Comparison of ENCODE assay signal across 14 mouse cellular contexts in the genomic region with DNA sequence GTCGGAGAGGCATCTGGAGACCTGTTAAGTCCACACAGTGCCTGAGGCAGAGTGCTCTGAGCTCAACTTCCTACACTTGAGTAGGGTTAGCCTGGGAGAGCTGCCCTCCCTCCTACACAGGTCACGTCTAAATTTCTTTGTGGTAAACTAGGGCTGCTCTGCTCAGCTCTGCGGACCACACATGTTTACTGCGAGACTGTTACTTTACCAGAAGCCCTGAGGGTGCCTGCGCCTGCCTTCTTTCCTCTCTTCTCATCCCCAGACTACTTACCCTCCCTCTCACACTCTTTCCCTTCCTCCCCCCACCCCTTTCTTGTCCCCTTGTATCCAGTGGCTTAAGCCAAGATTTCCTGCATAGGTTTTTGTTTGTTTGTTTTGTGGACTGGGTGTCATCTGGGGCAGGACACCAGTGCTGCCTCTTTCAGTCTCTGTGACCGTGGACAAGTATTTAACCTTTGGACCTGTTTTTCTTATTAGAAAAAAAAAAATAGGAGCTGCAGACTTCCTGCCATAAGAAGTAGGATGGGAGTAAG.
A peak's percentile ranks its signal among the peaks of the same experiment; 100 is the strongest.
DNase-seq lines count a peak whose midpoint lies in the region; ATAC-seq and TF ChIP-seq lines count a peak whose summit lies in the region.
"Had no signal": no experiment of that assay in that cellular context is flagged by ENCODE, and none has a peak within 500 bp of the region (broad histone marks: within the 10 kb centered on the region; RNA-seq: fewer than 3 reads in every experiment).

No protein-coding gene starts in this region.

- WGBS in liver, embryonic 16.5 days (ENCODE audit: insufficient replicate concordance) = 56% methylated on average over 6 of the region's 6 CpGs
- WGBS in liver, embryonic 11.5 days = 59% methylated on average over 6 of the region's 6 CpGs
- 20% methylated on average over 6 of the region's 6 CpGs for WGBS in embryonic facial prominence, embryonic 10.5 days
- 9% methylated on average over 6 of the region's 6 CpGs for WGBS in kidney, embryonic 14.5 days
- whole genome bisulfite sequencing in small intestine, adult 2 months = 30% methylated on average over 6 of the region's 6 CpGs

- H3K36me3 ChIP-seq in liver, embryonic 16.5 days (ENCODE audit: control insufficient read depth, insufficient read depth) = no peaks in the 10 kb centered on the region
- H3K36me3 ChIP-seq in liver, embryonic 11.5 days (ENCODE audit: control insufficient read depth, insufficient read depth, low read length) = no peaks in the 10 kb centered on the region
- H3K36me3 ChIP-seq in embryonic facial prominence, embryonic 10.5 days (replicated peaks) = no peaks in the 10 kb centered on the region
- no peaks in the 10 kb centered on the region for H3K36me3 ChIP-seq in kidney, embryonic 14.5 days (ENCODE audit: control insufficient read depth, insufficient read depth, low read length)
- peaks cover 16% of the 10 kb centered on the region for H3K36me3 ChIP-seq in small intestine, adult 2 months (ENCODE audit: control insufficient read depth, insufficient read depth, low read length)
- H3K36me3 ChIP-seq: hindbrain, embryonic 15.5 days had no signal

- no peaks in the 10 kb centered on the region for H3K9me3 ChIP-seq in liver, embryonic 16.5 days (replicated peaks; ENCODE audit: control insufficient read depth, low read length)
- no peaks in the 10 kb centered on the region for H3K9me3 ChIP-seq in liver, embryonic 11.5 days (ENCODE audit: control insufficient read depth, low read length)
- H3K9me3 ChIP-seq in embryonic facial prominence, embryonic 10.5 days = no peaks in the 10 kb centered on the region
- no peaks in the 10 kb centered on the region for H3K9me3 ChIP-seq in kidney, embryonic 14.5 days (ENCODE audit: control insufficient read depth, low read length)
- H3K9me3 ChIP-seq: hindbrain, embryonic 15.5 days had no signal

- H3K27me3 ChIP-seq in liver, embryonic 16.5 days (ENCODE audit: control insufficient read depth, insufficient read depth, low read depth, low read length) = no peaks in the 10 kb centered on the region
- no peaks in the 10 kb centered on the region for H3K27me3 ChIP-seq in liver, embryonic 11.5 days (replicated peaks; ENCODE audit: control insufficient read depth, insufficient read depth, low read length)
- no peaks in the 10 kb centered on the region for H3K27me3 ChIP-seq in embryonic facial prominence, embryonic 10.5 days (replicated peaks; ENCODE audit: low read depth, poor library complexity, severe bottlenecking)
- no peaks in the 10 kb centered on the region for H3K27me3 ChIP-seq in kidney, embryonic 14.5 days (ENCODE audit: control insufficient read depth, insufficient read depth, low read length)
- H3K27me3 ChIP-seq in small intestine, adult 2 months (ENCODE audit: control insufficient read depth, insufficient read depth, low read length) = no peaks in the 10 kb centered on the region
- H3K27me3 ChIP-seq: hindbrain, embryonic 15.5 days had no signal

- TF ChIP-seq CTCF in small intestine, adult 2 months (IDR thresholded peaks at IDR 0.05; ENCODE audit: extremely low read depth, insufficient read length, insufficient replicate concordance, low read depth, low read length) = no peak

- ATAC-seq in liver, embryonic 16.5 days (ENCODE audit: low read depth) = peak; percentile 45; the same call in 1 of the 2 replicates
- ATAC-seq in liver, embryonic 11.5 days (replicated peaks; ENCODE audit: low FRiP score) = no peak
- peak; percentile 87 for ATAC-seq in kidney, embryonic 14.5 days (ENCODE audit: low FRiP score, low TSS enrichment)
- ATAC-seq in cerebellum, adult (ENCODE audit: insufficient number of reproducible peaks, low FRiP score, low TSS enrichment) = no peak

- TF ChIP-seq POLR2A in small intestine, adult 2 months (IDR thresholded peaks at IDR 0.05; ENCODE audit: low read depth, low read length) = no peak

- no peak for DNase-seq in liver, embryonic 11.5 days (ENCODE audit: low spot score)
- peak; percentile 42 for DNase-seq in embryonic facial prominence, embryonic 10.5 days (ENCODE audit: low spot score)
- no peak for DNase-seq in neural tube, embryonic 10.5 days (ENCODE audit: extremely low spot score, low spot score)
- no peak for DNase-seq in layer of hippocampus, postnatal 36 days
- DNase-seq: gastrocnemius, postnatal 14 days; layer of hippocampus, adult 9-11 months; left cerebral cortex, postnatal 4 days; lung, postnatal 4 days; thymus, postnatal 14 days had no signal

- no peak overlapping the region for H3K4me3 ChIP-seq in liver, embryonic 16.5 days (ENCODE audit: low read depth, low read length)
- no peak overlapping the region for H3K4me3 ChIP-seq in liver, embryonic 11.5 days (ENCODE audit: low read depth, low read length)
- H3K4me3 ChIP-seq in embryonic facial prominence, embryonic 10.5 days = no peak overlapping the region
- H3K4me3 ChIP-seq in kidney, embryonic 14.5 days (ENCODE audit: low read length) = no peak overlapping the region
- H3K4me3 ChIP-seq in small intestine, adult 2 months (ENCODE audit: low read depth, low read length) = no peak overlapping the region
- H3K4me3 ChIP-seq: hindbrain, embryonic 15.5 days had no signal

- H3K27ac ChIP-seq in liver, embryonic 16.5 days (ENCODE audit: low read length) = no peak overlapping the region
- no peak overlapping the region for H3K27ac ChIP-seq in liver, embryonic 11.5 days (ENCODE audit: low read depth, low read length)
- peak overlapping the region; percentile 49 for H3K27ac ChIP-seq in embryonic facial prominence, embryonic 10.5 days (replicated peaks)
- H3K27ac ChIP-seq in kidney, embryonic 14.5 days (ENCODE audit: low read depth, low read length) = no peak overlapping the region
- H3K27ac ChIP-seq in small intestine, adult 2 months (ENCODE audit: insufficient read depth, low read depth, low read length) = peak overlapping the region; percentile 80
- H3K27ac ChIP-seq: hindbrain, embryonic 15.5 days had no signal

- H3K4me2 ChIP-seq in liver, embryonic 16.5 days (ENCODE audit: low read depth, low read length) = no peak overlapping the region
- no peak overlapping the region for H3K4me2 ChIP-seq in liver, embryonic 11.5 days
- H3K4me2 ChIP-seq in kidney, embryonic 14.5 days (replicated peaks; ENCODE audit: low read depth, low read length) = no peak overlapping the region
- H3K4me2 ChIP-seq: hindbrain, embryonic 15.5 days had no signal

- no peak overlapping the region for H3K9ac ChIP-seq in liver, embryonic 16.5 days (ENCODE audit: low read depth, low read length)
- no peak overlapping the region for H3K9ac ChIP-seq in liver, embryonic 11.5 days (ENCODE audit: low read depth, low read length)
- no peak overlapping the region for H3K9ac ChIP-seq in kidney, embryonic 14.5 days (ENCODE audit: low read depth, low read length)
- H3K9ac ChIP-seq: hindbrain, embryonic 15.5 days had no signal

- H3K4me1 ChIP-seq in liver, embryonic 16.5 days (ENCODE audit: control insufficient read depth, low read depth, low read length) = no peaks in the 10 kb centered on the region; the same call in 1 of the 2 replicates
- H3K4me1 ChIP-seq in liver, embryonic 11.5 days (replicated peaks; ENCODE audit: control insufficient read depth, insufficient read depth, low read length) = 0 out of 2 replicates have a peak, but pooled peaks cover 3% of the 10 kb centered on the region
- H3K4me1 ChIP-seq in embryonic facial prominence, embryonic 10.5 days = peaks cover 18% of the 10 kb centered on the region
- H3K4me1 ChIP-seq in kidney, embryonic 14.5 days (ENCODE audit: control insufficient read depth, insufficient read depth, low read length) = peaks cover 9% of the 10 kb centered on the region; the same call in 1 of the 2 replicates
- peaks cover 10% of the 10 kb centered on the region for H3K4me1 ChIP-seq in small intestine, adult 2 months (ENCODE audit: control insufficient read depth, insufficient read depth, insufficient read length, low read length)
- H3K4me1 ChIP-seq: hindbrain, embryonic 15.5 days had no signal

Comparison
In these comparisons a context has a peak if more than half of its experiments do, and no peak if none do; other contexts are left out.
1. ATAC-seq: peak in liver, embryonic 16.5 days (single experiment) and kidney, embryonic 14.5 days (single experiment); none in liver, embryonic 11.5 days (single experiment) and cerebellum, adult (single experiment).
2. H3K27ac ChIP-seq: peak in embryonic facial prominence, embryonic 10.5 days (single experiment) and small intestine, adult 2 months (single experiment); none in liver, embryonic 16.5 days (single experiment), liver, embryonic 11.5 days (single experiment) and kidney, embryonic 14.5 days (single experiment).